Mouse (Mus musculus) cerebellum, adult 2 months (tissue): Measurements from ENCODE around the gene Ppp1r37. TPM values are rescaled to one million over a fixed set of nuclear protein-coding genes. Genes with fewer than 3 reads are reported as not detected.

ENCODE experiments used
- DNase-seq, 2 experiments: peaks; one replicate each; pipeline ENCODE4 v3.0.0; 2021
- H3K27ac ChIP-seq: fragments of 200-500 bp; 2 replicates; pipeline ENCODE4 v1.5.1; 2012; ENCODE audit warnings: low read length, control low read depth, inconsistent platforms; ENCODE audit not compliant: insufficient read depth
- H3K27me3 ChIP-seq: fragments of 200-500 bp; 2 replicates; pipeline ENCODE4 v1.6.1; 2012; ENCODE audit warnings: inconsistent platforms, mild to moderate bottlenecking, low read length, moderate library complexity; ENCODE audit not compliant: control insufficient read depth, insufficient read depth
- H3K4me1 ChIP-seq: fragments of 200-500 bp; 2 replicates; pipeline ENCODE4 v1.6.1; 2011; ENCODE audit warnings: low read length; ENCODE audit not compliant: control insufficient read depth, insufficient read depth
- H3K4me3 ChIP-seq: fragments of 200-500 bp; replicated peaks from 2 replicates; pipeline ENCODE3; 2011; ENCODE audit warnings: mild to moderate bottlenecking, low read depth, low read length, control low read depth; ENCODE audit not compliant: insufficient read depth
- CTCF ChIP-seq: fragments of 200-500 bp; IDR thresholded peaks from 2 replicates; pipeline ENCODE4 v1.5.1; 2011; ENCODE audit warnings: low read depth, mild to moderate bottlenecking, control low read depth, low read length, moderate library complexity, borderline replicate concordance; ENCODE audit not compliant: insufficient read depth
- POLR2A ChIP-seq: fragments of 200-500 bp; IDR thresholded peaks from 2 replicates; pipeline ENCODE4 v1.6.1; 2011; ENCODE audit warnings: low read length, control low read depth, borderline replicate concordance; ENCODE audit not compliant: insufficient read depth
- WGBS: fragments of 180-500 bp; shearing (Covaris S2); methylation state at CpG from one replicate; pipeline ENCODE4 v1.1.7; 2018; 5-methylcytosine and 5-hydroxymethylcytosine counted together
- polyA plus RNA-seq: library from polyadenylated mRNA; depleted of rRNA; stranded (reverse); fragments of >200 nt; gene quantifications from 2 replicates; pipeline ENCODE4 v1.2.3, GENCODE M21; 2012

The Ppp1r37 gene
- polyA plus RNA-seq, 1 experiment: 136 TPM

- Histone ChIP-seq H3K27me3 (no peaks in the 10 kb centered on the region), H3K4me3 (peak overlapping the region; percentile 68), H3K27ac (peak overlapping the region; percentile 52), H3K4me1 (peaks cover 4% of the 10 kb centered on the region; the same call in 1 of the 2 replicates)
- WGBS: 6% methylated on average over 10 of the region's 10 CpGs
- peak; percentile 55 to 56 for DNase-seq
- TF ChIP-seq POLR2A: peak; percentile 41; the same call in 1 of the 2 replicates
- no peak for TF ChIP-seq CTCF
These were observed 15.1 kb upstream of the Ppp1r37 start for GRCm38 (mm10) chr7:19577877-19578414.

- peak; percentile 49 to 51 for DNase-seq
These were observed 14.4 kb upstream of the Ppp1r37 start, which contains the start of the genes Zfp296 and Gemin7 for GRCm38 (mm10) chr7:19577141-19577852. Gene Zfp296, plus strand, starts transcription at chr7:19577287. Gene Gemin7, minus strand, starts transcription at chr7:19577595.

GRCm38 (mm10) chr7:19575559-19575958 is 12.7 kb upstream of the Ppp1r37 start:
- 59% methylated on average over 3 of the region's 3 CpGs for WGBS
- H3K4me1 ChIP-seq: peaks cover 4% of the 10 kb centered on the region; the same call in 1 of the 2 replicates
- H3K27ac ChIP-seq: no peak overlapping the region
- no peak overlapping the region for H3K4me3 ChIP-seq
- DNase-seq: no peak
- H3K27me3 ChIP-seq: no peaks in the 10 kb centered on the region
- TF ChIP-seq POLR2A (no peak), CTCF (no peak)

More at GRCm38 (mm10) chr7:19577141-19577852, 14.4 kb upstream of the Ppp1r37 start, which contains the start of the genes Zfp296 and Gemin7:
- Histone ChIP-seq H3K4me1 (peaks cover 4% of the 10 kb centered on the region; the same call in 1 of the 2 replicates), H3K27ac (peak within 1 kb of the TSS; percentile 52), H3K27me3 (no peaks in the 10 kb centered on the region), H3K4me3 (peak within 1 kb of the TSS; percentile 68)
- 1% methylated on average over 56 of the region's 56 CpGs for WGBS
- TF ChIP-seq CTCF (no peak), POLR2A (no peak)

GRCm38 (mm10) chr7:19573776-19574140 is 10.9 kb upstream of the Ppp1r37 start:
- no peak for DNase-seq
- peak overlapping the region; percentile 81 for H3K4me3 ChIP-seq
- TF ChIP-seq POLR2A (no peak), CTCF (no peak)
- peak overlapping the region; percentile 76 for H3K27ac ChIP-seq
- H3K4me1 ChIP-seq: peaks cover 3% of the 10 kb centered on the region; the same call in 1 of the 2 replicates
- 18% methylated on average over 16 of the region's 16 CpGs for WGBS
- no peaks in the 10 kb centered on the region for H3K27me3 ChIP-seq

- H3K27me3 ChIP-seq: no peaks in the 10 kb centered on the region
- DNase-seq: peak; percentile 77 to 88
- H3K4me3 ChIP-seq: peak overlapping the region; percentile 81
- peak overlapping the region; percentile 76 for H3K27ac ChIP-seq
- under 1% methylated on average over 53 of the region's 53 CpGs for WGBS
- TF ChIP-seq CTCF: no peak
- peak; percentile 82 for TF ChIP-seq POLR2A
- no peaks in the 10 kb centered on the region; the same call in 1 of the 2 replicates for H3K4me1 ChIP-seq
These were observed 10.3 kb upstream of the Ppp1r37 start for GRCm38 (mm10) chr7:19572926-19573775.

GRCm38 (mm10) chr7:19569647-19570046 is 6.8 kb upstream of the Ppp1r37 start:
- 74% methylated on average over 3 of the region's 3 CpGs for WGBS
- H3K4me1 ChIP-seq: no peaks in the 10 kb centered on the region; the same call in 1 of the 2 replicates
- H3K4me3 ChIP-seq: no peak overlapping the region
- no peak for DNase-seq
- H3K27me3 ChIP-seq: no peaks in the 10 kb centered on the region
- TF ChIP-seq POLR2A (no peak), CTCF (no peak)
- no peak overlapping the region for H3K27ac ChIP-seq

GRCm38 (mm10) chr7:19567426-19567825 is 4.5 kb upstream of the Ppp1r37 start:
- no peak for DNase-seq
- 73% methylated on average over 8 of the region's 8 CpGs for WGBS
- Histone ChIP-seq H3K27me3 (no peaks in the 10 kb centered on the region), H3K4me1 (no peaks in the 10 kb centered on the region; the same call in 1 of the 2 replicates), H3K27ac (no peak overlapping the region), H3K4me3 (no peak overlapping the region)
- TF ChIP-seq POLR2A: no peak
- no peak for TF ChIP-seq CTCF

- H3K4me1 ChIP-seq: no peaks in the 10 kb centered on the region
- 95% methylated on average over 2 of the region's 2 CpGs for WGBS
- DNase-seq: no peak
- H3K4me3 ChIP-seq: no peak overlapping the region
- H3K27ac ChIP-seq: no peak overlapping the region
- TF ChIP-seq POLR2A (no peak), CTCF (no peak)
- no peaks in the 10 kb centered on the region for H3K27me3 ChIP-seq
These were observed 2.9 kb upstream of the Ppp1r37 start for GRCm38 (mm10) chr7:19565803-19566202.
